Mouse (Mus musculus): ENCODE measurements at regions not wholly inside any gene's neighbourhood (a gene's known extent, or its start where the extent isn't known, plus 50 kb on each side); places are given as distances from the start of the nearest gene placed in this dataset.
A peak's percentile ranks its signal among the peaks of the same experiment; 100 is the strongest.

DNA sequence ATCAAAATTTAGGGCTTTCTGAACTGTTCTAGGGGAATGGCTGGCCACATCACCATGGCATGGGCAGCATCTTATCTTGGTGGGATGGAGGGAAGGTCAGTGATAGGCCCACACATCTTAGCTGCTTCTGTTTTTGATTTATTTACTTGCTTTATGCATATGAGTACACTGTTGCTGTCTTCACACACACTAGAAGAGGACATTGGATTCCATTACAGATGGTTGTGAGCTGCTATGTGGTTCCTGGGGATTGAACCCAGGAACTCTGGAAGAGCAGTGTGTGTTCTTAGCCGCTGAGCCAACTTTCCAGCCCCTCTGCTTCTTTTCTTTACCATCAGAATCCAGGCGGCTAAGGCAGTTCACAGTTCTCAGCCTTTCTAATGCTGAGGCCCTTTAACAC lies 260.4 kb downstream of the Dact1 start:
- DNase-seq (ENCODE audit: low read depth, low spot score), result no peak

DNA sequence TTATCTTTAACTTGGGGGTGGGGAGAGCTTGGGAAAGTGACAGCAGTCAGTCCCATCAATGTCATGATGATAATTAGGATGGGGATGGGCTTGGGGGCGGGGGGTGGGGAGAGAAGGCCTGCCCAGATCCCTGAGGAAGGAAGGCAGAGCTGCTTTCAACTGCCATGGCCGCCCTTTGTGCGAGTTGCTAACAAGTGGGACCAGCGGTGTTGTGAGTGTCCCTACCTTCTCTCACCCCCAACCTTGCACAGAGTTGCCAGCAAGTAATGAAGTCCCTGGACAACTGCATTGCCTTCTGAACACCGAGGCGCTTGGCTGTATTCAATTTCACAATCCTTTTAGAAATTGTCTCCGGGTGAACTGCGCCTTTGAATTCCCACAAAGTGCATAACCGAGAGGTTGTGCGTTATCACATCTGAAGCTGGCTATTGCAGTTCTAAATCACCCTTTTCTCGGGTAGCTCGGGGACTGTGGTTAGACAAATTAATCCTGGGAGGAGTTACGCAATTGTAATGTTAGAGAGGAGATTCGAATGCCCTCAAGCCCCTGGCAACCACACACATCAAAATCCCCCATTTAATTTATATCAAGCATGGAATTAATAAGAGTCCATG lies 257.9 kb upstream of the Daam1 start:
- no peak for DNase-seq (ENCODE audit: low read depth, low spot score)

DNA sequence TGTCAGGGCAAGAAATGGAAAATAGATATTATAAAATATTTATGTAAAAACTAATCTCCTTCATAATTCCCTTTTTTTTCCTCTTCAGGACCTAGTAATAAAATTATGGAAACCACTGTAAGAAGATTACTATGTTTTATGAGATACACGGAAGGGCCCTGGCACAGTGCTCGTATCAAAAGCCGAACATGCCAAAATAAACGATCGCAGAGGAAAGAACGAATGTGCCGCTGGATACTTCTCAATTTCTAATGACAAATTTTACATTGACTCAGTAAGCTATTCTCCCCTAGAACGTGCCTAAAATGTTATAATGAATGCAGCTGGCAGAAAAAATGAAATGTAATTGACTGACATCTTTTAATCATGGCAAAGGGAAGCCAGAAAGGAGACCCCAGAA lies 257.4 kb upstream of the Daam1 start:
- DNase-seq (ENCODE audit: low read depth, low spot score), result no peak

DNA sequence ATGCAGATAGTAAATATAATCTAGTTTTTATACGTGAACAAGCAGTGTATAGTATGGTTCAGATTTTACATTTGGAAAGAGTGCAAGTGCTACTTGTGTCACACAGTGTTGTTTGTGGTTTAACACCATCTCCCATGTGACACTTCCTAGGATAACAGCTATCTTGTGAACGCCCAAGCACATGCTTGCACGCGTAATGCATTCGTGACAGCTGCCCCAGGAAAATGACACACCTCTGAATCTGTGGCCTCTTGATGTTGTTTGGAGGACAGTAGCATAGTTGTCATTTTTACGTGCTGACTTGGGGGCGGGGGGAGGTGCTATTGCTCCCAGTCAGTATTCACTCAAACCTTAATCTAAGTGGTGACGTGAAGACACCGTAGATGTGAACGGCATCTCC lies 256.2 kb upstream of the Daam1 start:
- no peak for DNase-seq (ENCODE audit: low read depth, low spot score)

DNA sequence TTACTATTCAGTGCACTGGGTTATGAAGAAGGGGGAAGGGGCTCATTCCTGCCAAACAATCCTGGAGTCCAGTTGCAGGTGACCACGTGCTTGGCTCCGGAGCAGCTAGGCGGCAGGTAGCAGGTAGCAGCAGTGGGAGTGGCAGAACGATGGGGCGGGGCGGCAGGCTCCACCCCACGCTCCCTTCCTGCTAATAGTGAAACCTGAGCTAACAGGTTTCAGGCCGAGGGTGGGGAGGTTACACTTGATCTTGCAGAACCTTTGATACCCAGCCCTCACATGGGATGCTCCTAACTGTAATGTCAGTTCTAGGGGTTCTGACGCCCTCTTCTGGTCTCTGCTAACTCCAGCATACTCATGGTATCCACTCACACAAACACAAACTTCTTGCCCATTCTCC lies 253.5 kb upstream of the Daam1 start:
- peak; percentile 54 for DNase-seq (ENCODE audit: low read depth, low spot score)

DNA sequence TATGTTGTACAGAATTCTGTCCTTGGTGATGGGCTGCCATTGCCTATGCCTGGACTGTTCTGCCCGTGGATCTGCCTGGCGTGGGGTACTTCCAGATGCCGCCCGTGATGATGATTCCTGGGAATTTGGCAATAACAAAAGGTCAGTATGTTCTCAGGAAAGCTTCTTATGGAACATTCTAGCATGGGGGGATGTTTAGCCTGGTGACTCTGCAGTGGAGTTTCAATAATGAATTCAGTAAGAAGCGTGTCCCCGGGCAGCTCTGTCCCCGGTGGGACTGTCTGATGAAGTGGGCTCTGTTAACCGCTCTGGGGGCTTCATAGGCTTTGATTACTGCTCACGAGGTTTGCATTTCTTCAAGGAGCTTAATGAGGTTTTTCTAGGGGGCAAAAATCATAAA lies 252.9 kb upstream of the Daam1 start:
- no peak for DNase-seq (ENCODE audit: low read depth, low spot score)

DNA sequence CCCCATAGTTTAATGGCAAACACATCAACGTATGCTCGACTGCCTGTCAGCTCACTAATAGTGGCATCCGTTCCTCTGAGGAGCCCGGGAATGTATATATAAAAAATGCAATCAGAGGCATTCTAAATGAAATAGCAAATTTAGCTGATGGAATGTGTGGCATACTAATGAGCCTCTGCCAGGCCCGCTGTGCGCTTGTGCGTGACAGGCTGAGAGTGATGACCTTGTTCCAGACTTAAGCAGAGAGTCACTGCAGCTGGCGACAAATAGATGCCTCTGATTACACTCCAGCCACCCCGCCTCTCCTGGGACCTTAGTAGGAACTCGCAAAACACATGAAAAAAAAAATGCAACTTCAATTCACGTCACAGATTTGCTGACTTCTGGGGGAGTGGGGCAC lies 252.0 kb upstream of the Daam1 start:
- DNase-seq (ENCODE audit: low read depth, low spot score), result peak; percentile 54

DNA sequence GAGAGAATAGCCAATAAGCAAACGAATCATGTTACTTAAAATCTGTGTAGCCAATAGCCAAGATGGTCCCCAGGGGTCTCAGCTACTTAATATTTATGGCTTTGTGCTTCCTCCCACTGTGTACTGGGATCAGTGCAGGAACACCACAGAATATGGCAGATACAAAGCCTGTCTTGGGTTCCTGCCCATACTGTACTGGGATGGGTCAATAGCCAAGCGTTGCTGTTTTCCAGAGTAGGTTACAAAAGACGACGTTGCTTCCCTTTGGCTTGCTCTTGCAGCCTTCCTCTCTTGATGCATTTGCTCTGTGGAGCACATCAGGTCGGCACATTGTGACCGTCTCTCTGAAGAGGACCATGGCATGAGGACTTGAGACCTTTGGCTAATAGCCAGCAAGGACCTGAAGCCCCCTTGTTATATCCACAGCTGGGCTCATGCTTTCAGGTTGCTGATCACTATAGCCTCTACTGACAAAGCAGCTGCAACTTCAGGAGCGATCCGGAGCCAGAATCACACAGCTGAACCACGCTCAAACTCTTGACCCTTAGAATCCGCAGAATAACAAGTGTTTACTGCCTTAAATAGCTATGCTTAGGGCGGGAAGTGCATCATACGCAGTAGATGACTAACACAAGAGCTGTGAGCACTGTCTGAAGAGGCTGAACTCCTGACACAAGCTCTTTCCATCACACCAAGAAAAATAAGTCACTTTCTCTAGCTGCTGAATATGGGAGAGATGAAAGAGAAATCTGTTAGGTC lies 250.2 kb upstream of the Daam1 start:
- DNase-seq (ENCODE audit: low read depth, low spot score), result peak; percentile 33

DNA sequence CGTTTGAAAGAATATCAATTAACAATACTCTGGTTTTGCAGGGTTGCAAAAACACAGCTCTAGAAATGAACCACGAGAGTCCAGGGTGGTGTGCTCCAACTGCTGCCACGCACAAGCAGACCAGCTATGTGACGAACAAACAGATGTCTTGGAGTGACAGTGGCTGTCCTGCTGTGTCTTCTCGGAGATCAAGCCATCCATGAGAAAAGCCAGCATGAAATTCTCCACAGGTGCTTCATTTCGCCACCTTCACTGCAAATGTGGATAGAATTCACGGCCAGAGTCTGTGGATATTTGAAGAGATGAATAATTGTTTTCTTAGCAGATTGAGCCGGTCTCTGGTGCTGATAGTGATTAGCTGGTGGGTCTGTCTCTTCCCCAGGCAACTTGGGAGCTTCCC lies 246.3 kb upstream of the Daam1 start:
- DNase-seq (ENCODE audit: low read depth, low spot score), result no peak

DNA sequence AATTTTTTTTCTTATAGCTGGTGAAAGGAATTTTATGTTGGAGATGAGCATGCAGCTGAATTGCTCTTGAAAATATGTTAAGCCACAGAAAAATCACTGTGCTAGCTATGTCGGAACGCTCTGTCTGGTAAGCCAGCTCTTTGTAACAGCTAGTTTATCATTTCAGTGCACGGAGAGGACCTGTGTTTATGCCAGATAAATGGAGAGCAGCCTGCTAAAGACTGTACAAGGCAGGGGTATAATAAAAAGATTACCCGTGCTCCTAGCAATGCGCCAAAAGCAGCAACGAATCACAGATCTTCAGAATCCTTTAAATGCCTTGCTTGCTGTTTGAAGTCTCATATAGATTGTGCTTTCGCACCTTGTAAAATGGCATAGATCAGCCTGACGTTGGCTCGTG lies 232.2 kb upstream of the Daam1 start:
- no peak for DNase-seq (ENCODE audit: low read depth, low spot score)

DNA sequence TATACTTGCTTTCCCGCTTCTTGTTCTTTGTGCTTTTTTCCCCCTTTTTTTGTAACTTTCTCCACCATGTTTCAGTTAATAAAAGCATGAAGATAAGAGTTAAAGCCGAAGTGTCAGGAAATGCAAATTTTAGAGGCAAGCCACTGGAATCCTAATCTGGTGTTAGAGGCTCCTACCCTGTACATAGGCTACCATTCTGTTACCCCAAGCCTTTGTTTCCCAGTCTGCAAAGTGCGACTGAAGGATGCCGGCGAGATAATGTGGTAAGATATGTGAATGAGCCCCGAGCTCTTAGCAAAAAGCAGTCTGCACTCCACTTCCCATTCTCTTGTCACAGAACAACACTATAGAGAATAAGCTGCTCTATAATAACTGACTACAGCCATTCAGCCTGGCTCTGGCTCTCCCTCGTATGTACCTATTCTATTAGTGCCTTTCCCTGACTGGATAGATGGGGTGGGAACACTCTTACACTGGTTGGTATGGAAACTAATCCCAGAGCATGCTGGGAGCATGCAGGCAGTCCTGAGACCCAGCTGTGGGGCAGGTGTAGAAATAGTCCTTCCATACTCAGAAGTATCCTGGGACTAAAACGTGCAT lies 229.7 kb upstream of the Daam1 start:
- DNase-seq (ENCODE audit: low read depth, low spot score), result no peak

DNA sequence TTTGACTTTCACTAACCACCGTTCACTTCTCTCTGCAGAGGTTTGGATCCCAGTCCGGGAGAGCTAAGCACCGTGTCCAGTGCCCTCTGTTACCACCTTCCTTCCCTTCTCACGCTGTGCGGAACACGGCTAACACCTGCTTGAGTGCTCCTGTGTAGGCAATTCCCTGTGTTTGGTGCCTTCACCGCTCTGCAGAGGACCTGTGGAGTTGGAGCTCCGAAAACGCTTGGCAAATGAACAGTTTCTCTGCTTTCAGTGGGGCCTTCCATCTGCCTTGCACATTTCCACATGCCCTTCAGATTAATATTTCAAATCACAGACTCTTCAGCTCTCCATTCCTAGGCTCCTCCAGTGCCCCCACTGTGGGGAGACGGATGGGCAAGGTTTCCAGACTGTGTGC lies 227.7 kb upstream of the Daam1 start:
- peak; percentile 42 for DNase-seq (ENCODE audit: low read depth, low spot score)

DNA sequence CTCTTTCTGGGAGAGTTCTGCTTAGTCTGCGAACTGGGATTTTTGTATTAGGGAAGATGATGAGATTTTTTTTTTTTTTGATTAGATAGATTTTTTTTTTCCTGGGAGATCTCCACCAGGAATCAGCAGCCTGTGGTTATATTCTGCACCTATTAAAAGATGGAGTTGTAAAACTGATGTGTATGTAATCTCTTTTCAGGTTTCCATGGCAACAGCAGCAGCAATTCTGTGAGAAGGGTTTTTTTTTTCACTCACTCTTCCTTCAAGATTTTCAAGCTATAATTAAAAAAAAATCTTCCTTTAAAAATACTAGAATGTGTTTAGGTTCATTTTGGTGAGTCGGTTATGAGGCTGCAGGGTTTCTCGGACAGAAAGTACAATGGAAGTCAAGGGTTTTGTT lies 224.5 kb upstream of the Daam1 start:
- DNase-seq (ENCODE audit: low read depth, low spot score), result peak; percentile 64

DNA sequence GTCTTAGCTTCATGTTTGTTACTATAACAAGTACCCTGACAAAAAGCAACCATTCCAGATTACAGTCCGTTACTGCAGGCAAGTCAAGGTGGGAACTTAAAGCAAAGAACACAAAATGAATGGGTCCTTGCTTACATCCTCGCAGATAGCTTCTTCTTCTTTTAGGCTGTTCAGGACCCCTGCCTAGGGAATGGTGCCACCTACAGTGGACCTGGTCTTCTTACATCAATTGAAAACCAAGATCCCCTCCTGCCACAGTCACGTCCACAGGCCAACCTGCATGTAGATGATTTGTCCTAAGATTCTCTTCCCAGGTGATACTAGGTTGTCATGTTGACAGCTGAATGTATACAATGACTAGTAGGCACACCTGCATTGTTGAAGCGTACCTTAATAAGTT lies 222.9 kb upstream of the Daam1 start:
- DNase-seq (ENCODE audit: low read depth, low spot score), result no peak

DNA sequence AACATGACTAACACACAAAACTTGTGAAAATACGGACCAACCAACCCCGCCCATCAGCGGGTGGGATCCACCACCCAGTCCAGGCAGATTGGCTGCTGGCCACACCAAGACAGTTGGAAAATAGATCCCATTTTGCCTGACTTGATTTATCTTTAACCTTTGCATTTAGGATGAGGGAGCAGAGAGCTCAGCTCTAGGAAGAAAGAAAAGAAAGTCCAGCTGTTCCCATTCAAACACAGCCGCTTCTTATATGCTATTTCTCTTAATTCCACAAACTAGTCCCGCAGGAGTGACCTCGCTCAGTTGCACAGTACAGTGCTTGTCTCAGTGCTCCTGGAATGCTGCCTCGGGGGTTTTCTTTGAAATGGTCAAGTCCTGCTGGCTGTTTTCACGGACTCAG lies 217.6 kb upstream of the Daam1 start:
- no peak for DNase-seq (ENCODE audit: low read depth, low spot score)

DNA sequence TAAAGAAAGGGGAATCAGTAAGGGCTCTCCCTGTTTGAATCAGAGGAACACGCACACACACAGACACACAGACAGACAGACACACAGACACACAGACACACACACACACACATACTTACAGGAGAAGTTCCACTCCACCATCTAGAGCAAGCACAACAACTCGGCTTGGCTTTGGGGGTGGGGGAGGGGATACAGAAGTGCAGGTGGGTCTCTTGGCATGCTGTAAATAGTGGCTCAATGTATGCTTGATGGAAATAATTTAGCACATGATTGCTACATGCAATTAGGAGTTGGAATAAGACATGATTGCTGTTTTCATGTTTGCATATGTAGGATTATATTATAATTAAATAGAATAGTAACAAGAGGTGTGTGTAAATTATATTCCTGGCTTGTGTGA lies 215.9 kb upstream of the Daam1 start:
- no peak for DNase-seq (ENCODE audit: low read depth, low spot score)

DNA sequence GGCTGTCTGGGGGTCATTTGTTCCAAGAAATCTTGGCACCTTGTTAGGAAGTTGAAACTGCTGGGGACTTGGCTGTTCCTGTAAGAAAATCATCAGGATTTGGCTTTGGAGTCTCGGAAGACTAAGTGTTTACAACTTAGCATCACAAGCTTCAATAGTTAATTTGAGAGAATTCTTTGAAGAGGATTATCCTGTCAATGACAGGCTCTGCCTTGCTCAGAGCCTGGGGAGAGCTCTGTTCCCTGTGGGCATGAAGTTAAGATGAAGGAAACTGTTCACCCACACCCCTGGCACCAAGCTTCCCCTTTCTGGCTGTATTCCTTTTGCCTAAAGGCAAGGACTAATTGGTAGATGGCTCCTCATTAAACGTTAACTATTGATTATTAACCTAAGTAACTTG lies 215.5 kb upstream of the Daam1 start:
- no peak for DNase-seq (ENCODE audit: low read depth, low spot score)

DNA sequence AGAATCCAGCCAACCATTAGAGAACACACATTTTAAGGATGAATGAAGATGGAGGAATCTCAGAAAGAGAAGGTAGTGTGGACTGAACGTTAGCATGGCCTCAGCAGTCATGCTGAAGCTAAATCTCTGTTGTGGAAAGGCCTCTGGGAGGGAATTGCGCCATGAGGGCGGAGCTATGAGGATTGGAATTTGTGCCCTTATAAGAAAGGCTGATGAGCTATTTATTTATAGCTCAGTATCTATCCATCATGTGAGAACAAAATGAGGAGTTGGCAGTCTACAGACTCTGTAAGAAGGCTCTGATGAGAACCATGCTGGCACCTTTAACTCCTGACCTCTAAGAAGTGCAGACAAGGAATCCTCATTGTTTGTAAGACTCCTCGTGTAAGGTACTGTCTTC lies 214.8 kb upstream of the Daam1 start:
- no peak for DNase-seq (ENCODE audit: low read depth, low spot score)

DNA sequence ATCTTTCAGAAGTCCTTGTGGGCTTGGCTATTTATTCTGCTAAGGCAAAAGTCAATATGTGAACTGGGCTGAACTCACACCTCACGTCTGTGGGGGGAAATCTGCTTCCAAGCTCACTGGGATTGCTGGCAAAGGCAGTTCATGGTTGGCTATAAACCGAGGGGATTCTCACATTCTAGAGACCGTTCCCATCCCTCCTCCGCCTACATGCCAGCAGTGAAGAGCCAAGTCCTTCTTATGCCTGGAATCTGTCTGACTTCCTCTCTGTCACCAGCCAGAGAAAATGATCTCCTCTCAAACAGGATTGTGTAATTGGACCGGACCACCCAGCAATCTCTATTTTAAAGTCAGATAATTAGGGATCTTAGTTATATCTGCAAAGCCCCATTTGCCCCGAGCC lies 212.4 kb upstream of the Daam1 start:
- DNase-seq (ENCODE audit: low read depth, low spot score), result peak; percentile 19

DNA sequence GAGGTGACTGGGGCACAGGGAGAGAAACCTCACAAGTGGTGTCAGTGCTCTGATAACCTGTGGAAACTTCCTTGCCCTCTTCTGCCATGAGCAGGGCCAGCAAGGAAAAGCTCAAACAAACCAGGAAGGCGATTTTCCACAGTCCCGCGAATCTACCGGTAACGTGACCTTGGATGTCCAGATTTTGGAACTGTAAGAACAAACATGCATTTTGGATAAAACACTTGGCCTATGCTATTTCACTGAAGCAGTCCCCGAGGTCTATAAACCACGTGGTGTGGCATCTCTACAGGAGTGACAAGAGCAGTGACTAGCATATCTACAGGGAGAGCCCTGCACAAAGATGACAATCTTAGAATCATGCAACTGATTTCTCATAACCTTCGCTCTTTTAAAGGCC lies 211.9 kb upstream of the Daam1 start:
- DNase-seq (ENCODE audit: low read depth, low spot score), result no peak

DNA sequence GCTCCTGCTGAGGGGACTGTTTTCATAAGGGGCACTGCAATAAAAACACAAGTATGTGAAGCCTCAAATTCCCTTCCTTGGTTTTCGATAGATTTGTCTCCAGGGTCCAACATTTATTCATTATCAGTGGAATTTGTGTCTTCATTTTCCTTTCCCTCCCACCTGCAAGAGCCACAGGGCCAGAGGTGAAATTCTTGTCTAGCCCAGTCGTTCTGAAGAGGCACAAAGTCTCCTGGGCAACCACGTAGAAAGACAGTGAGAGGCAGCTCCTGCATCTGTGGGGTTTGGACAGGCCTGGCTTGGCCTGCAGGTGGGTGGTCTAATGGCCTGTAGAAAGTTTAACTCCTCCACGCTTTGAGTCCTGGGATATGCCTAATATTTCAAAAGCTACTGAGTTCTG lies 211.3 kb upstream of the Daam1 start:
- no peak for DNase-seq (ENCODE audit: low read depth, low spot score)

DNA sequence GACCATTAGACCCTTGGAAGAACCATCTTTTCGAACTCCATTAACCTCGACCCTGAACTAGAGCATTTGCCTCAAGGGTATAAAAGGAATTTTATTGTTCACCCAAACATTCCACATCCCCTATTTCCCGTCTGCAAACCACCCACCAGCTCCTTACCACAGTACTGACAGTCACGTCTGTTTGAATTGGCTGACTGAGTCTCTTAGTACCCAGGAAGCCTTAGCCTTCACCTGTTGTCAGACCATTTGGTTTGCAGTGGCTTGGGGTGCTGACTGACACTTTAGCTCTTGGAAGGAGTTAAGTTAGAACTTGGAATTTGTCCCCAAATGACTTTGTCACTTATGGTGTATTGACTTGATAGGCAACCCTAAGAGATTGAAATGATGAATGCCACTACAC lies 209.3 kb upstream of the Daam1 start:
- DNase-seq (ENCODE audit: low read depth, low spot score), result no peak

DNA sequence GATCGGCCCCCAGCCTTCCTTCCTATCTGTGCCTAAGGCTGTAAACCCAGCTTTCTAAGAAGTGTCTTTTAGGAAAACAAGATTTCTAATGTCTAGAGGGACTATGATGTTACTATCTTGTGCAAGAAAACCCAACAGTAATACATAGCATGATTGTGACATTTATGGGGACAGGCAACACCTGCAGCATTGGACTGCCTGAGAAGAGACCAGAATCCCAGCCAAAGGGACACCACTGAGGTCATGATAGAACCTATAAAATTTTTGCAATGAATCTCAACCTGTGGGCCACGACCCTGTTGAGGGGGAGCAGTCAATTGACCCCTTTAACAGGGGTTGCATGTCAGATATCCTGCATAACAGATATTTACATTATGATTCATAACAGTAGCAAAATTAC lies 208.1 kb upstream of the Daam1 start:
- DNase-seq (ENCODE audit: low read depth, low spot score), result no peak

All from brain, adult 2 months (tissue).